Mouse (Mus musculus): ENCODE data around the gene Amh. TPM values are rescaled to one million over a fixed set of nuclear protein-coding genes. Genes with fewer than 3 reads are reported as not detected.
"Not testable (repeated sequence)": the region's sequence is repeated elsewhere in the genome, so short reads cannot be mapped to it uniquely, and the experiment has no call there.

The Amh gene
- polyA plus RNA-seq, 1 experiment from 2014 or later: 0.47 TPM

DNA sequence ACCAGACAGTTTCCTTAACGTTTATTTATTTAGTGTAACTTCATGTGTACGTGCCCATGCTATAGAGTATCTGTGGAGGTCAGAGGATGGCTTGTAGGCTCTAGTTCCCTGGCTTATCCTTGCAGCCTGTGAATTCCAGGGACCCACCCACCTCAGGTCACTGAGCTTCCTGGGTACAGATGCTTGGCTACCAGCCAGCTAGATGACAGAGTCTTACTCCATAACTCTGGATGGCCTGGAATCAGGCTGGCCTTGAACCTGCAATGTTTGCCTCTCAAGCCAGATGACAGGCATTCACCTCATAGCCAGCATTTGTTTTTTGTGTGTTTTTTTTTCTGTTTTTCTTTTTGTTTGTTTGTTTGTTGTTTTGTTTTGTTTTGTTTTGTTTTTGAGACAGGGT is 12.1 kb downstream of the Amh start:
- ChIA-PET POLR2A (interaction anchor here (0.8 kb wide), 1 partner anchor 10 kb away, joined by 5 read pairs; no protein-coding TSS in a partner anchor), CTCF (interaction anchor here (1.0 to 2.5 kb wide), 3 partner anchors 12 to 64 kb away, joined by 3 to 8 read pairs (median 3); partner anchors contain the start of gene Amh)
- in situ Hi-C loops (cut with MboI; ENCODE audit: low pct_unique_long_range_greater_than_20kb): no loop called here
- no peak for TF ChIP-seq CTCF (IDR thresholded peaks at IDR 0.05)
- DNase-seq (ENCODE audit: low read depth, low spot score) (no peak), ATAC-seq (no peak)
- H3K27me3 ChIP-seq: peaks cover 1% of the 10 kb centered on the region

DNA sequence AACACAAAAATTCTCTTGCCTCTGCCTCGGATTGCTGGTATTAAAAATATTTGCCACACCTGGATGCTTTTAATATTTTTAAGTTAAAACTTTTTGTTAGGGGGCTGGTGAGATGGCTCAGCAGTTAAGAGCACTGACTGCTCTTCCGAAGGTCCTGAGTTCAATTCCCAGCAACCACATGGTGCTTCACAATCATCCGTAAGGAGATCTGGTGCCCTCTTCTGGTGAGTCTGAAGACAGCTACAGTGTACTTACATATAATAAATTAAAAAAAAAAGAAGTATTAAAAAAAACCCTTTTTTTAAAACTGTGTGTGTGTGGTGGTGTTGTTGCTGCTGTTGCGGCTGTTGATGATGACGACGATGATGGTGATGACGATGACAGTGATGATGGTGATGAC is 12.9 kb downstream of the Amh start:
- POLR2A ChIA-PET: interaction anchor here (0.8 to 1.4 kb wide), 2 partner anchors 9 to 70 kb away, joined by 3 to 5 read pairs; no protein-coding TSS in a partner anchor
- CTCF ChIA-PET: interaction anchor here (1.6 to 2.5 kb wide), 2 partner anchors 13 to 70 kb away, joined by 7 to 8 read pairs; partner anchors contain the start of gene Amh
- DNase-seq (ENCODE audit: low read depth, low spot score); in situ Hi-C loops (cut with MboI; ENCODE audit: low pct_unique_long_range_greater_than_20kb); ATAC-seq; H3K27me3 ChIP-seq: not testable (repeated sequence)

DNA sequence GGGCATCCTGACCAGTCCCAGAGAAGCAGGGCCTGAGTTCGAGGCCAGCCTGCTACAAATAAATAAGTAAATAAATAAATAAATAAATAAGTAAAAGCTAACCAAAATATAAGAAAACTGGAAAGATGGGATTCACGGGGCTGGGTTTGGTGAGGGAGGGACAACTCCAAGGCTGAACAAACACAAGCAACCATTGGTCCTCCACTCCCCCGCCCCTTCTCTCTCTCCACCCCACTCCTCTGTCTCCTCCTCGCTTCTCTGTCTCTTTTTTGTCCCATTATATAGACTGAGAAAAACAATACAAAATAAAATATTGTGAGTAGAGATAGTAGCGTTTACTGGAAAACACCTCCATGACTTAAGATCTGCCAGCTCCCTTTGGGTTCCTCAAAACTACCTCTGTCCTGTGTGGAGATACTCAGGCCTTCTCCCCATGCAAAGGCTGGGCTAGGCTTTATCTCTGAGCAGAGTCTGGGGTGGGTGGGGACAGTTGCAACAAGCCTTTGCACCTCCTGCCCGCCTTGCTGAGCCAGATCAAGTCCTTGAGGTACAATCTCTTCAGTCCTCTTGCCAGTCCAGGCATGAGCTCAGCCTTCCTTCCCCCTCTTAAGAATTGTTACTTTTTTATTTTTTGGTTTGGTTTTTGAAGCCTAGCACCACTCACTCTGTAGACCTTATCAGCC is 13.7 kb downstream of the Amh start:
- H3K27me3 ChIP-seq: no peaks in the 10 kb centered on the region
- DNase-seq (ENCODE audit: low read depth, low spot score): no peak
- POLR2A ChIA-PET: interaction anchor here (1.4 kb wide), 1 partner anchor 71 kb away, joined by 3 read pairs; no protein-coding TSS in a partner anchor
- no peak for ATAC-seq
- in situ Hi-C loops (cut with MboI; ENCODE audit: low pct_unique_long_range_greater_than_20kb): no loop called here
- CTCF ChIA-PET: interaction anchor here (0.9 to 2.5 kb wide), 6 partner anchors 10 to 222 kb away, joined by 3 to 8 read pairs (median 3); partner anchors contain the start of gene Amh
- no peak for TF ChIP-seq CTCF (IDR thresholded peaks at IDR 0.05)

DNA sequence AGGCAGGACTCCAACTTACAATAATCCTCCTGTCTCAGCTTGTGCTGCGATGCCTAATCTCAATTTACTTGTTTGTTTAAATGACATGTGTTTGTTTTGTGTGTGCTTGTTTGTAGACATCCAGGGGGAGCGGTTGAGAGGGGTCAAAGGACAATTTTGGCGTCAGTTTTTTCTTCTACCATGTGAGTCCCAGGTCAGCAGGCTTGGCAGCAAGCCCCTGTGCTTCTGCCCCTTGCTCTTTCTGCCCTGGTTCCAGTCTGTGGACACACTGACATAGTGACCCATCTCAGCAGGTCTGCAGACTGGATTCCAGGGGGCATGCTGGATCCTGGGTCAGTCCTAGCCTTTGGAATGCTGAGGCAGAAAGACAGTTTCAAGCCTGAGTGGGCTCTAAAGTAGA is 14.4 kb downstream of the Amh start:
- no peak for TF ChIP-seq CTCF (IDR thresholded peaks at IDR 0.05)
- ChIA-PET POLR2A (no interaction called here), CTCF (interaction anchor here (0.9 to 1.6 kb wide), 5 partner anchors 10 to 222 kb away, joined by 3 to 7 read pairs (median 3); no protein-coding TSS in a partner anchor)
- H3K27me3 ChIP-seq: no peaks in the 10 kb centered on the region
- ATAC-seq: no peak
- in situ Hi-C loops (cut with MboI; ENCODE audit: low pct_unique_long_range_greater_than_20kb): no loop called here
- no peak for DNase-seq (ENCODE audit: low read depth, low spot score)

DNA sequence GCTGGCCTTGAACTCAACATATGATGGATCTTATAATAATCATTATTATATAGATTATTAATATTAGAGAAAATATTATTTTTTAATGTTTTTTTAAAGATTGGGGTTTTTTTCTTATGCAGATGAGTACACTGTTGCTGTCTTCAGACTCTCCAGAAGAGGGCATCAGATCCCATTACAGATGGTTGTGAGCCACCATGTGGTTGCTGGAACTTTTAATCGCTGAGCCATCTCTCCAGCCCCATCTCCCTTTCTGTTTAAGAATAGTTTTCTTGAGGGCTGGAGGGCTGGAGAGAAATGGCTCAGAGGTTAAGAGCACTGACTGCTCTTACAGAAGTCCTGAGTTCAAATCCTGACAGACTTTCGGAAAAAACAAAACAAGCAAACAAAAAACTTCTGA is 16.9 kb downstream of the Amh start:
- in situ Hi-C loops (cut with MboI; ENCODE audit: low pct_unique_long_range_greater_than_20kb): loop anchor here (5.0 kb wide), 3 partner anchors 55 to 175 kb away; no protein-coding TSS in a partner anchor
- ATAC-seq (no peak), DNase-seq (ENCODE audit: low read depth, low spot score) (no peak)
- H3K27me3 ChIP-seq: no peaks in the 10 kb centered on the region
- CTCF ChIA-PET: no interaction called here
- TF ChIP-seq CTCF (IDR thresholded peaks at IDR 0.05): no peak
- POLR2A ChIA-PET: no interaction called here

DNA sequence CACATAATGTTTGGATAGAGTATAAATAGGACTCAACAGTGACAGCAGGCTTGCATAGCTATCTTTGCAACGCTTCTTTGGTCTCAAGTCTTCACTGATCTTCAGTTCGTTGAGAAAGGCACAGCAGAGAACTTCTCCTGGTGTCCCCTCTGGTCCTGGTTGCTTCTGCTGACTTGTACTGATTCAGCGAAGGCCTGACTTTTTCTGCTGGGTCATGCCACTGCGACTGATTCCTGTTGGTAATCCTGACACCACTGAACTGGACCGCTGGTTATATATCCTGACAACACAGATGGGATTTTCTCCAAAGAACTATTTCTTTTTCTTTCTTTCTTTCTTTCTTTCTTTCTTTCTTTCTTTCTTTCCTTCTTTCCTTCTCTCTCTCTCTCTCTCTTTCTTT is 17.5 kb downstream of the Amh start:
- DNase-seq (ENCODE audit: low read depth, low spot score) (no peak), ATAC-seq (no peak)
- CTCF ChIA-PET: no interaction called here
- in situ Hi-C loops (cut with MboI; ENCODE audit: low pct_unique_long_range_greater_than_20kb): loop anchor here (5.0 kb wide), 3 partner anchors 55 to 175 kb away; no protein-coding TSS in a partner anchor
- no peaks in the 10 kb centered on the region for H3K27me3 ChIP-seq
- POLR2A ChIA-PET: no interaction called here
- no peak for TF ChIP-seq CTCF (IDR thresholded peaks at IDR 0.05)

DNA sequence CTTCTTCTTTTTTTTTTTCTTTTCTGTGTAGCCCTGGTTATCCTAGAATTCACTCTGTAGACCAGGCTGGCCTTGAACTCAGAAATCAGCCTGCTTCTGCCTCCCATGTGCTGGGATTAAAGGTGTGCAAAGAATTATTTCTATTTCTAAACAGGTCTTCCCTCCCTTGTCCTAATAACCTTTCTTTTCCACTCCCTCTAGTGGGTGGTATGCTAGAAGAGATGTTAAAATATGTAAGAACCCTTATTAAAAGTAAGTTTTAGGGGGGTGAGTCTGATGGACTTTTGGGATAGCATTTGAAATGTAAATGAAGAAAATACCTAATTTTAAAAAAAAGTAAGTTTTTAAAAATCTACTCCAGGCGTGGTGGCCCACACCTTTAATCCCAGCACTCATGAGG is 18.3 kb downstream of the Amh start:
- in situ Hi-C loops (cut with MboI; ENCODE audit: low pct_unique_long_range_greater_than_20kb): loop anchor here (5.0 kb wide), 3 partner anchors 54 to 174 kb away; no protein-coding TSS in a partner anchor
- H3K27me3 ChIP-seq: no peaks in the 10 kb centered on the region
- no peak for ATAC-seq
- no peak for DNase-seq (ENCODE audit: low read depth, low spot score)
- ChIA-PET CTCF (no interaction called here), POLR2A (no interaction called here)
- no peak for TF ChIP-seq CTCF (IDR thresholded peaks at IDR 0.05)

DNA sequence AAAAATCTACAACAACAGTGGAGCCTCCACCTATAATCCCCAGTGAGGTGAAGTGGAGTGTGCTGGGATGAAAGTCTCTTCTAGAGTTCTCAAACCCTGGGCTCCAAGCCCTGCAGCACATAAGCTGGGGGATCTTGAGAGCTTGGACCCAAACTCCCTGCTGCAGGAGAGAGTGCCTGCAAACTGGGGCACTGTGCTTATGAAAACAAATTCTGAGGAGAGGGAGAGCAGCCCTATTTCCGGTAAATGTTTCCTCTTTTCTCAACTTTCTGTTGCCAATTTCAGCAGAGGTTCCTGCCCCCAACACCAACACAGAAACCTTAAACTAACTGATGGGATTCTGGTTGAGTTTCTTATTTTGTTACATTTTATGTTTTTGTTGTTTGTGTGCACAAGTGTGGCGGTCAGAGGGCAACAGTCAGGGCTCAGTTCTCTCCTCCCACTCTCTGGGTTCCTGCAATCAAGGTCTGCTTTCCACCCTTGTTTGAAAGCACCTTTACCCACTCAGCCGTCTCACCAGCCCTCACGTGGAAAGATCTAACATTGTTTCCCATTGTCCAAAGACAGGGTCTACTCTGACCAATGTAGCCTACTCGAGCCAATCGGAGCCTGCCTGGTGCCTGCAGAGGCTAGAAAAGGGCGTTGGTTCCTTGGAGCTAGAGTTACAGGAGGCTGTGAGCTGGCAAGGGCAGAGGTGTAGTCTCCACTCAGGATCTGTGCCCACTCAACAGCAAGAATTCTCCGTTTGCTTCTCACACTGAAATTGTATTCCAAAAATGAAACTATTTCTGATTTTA is 19.0 kb downstream of the Amh start:
- CTCF ChIA-PET: no interaction called here

DNA sequence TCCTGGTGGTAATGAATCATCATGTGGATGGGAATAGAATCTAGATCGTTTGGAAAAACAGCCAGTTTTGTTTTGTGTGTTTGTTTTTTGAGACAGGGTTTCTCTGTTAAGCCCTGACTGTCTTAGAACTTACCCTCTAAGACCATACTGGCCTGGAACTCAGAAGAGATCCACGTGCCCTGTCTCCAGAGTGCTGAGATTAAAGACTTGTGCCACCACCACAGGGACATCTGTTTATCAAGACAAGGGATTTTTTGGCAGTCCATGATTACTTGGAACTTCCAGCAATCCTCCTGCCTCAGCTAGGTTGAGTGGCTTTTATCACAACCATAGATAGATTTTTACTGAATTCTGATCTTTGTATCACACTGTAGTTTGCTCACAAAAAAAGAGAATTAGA is 19.8 kb downstream of the Amh start:
- in situ Hi-C loops (cut with MboI; ENCODE audit: low pct_unique_long_range_greater_than_20kb): loop anchor here (5.0 kb wide), 3 partner anchors 52 to 172 kb away; no protein-coding TSS in a partner anchor
- DNase-seq (ENCODE audit: low read depth, low spot score): no peak
- ChIA-PET CTCF (no interaction called here), POLR2A (no interaction called here)
- no peaks in the 10 kb centered on the region for H3K27me3 ChIP-seq
- no peak for TF ChIP-seq CTCF (IDR thresholded peaks at IDR 0.05)
- ATAC-seq: no peak

More for the DNA sequence above, 19.0 kb downstream of the Amh start:
- H3K27me3 ChIP-seq: no peaks in the 10 kb centered on the region
- TF ChIP-seq CTCF (IDR thresholded peaks at IDR 0.05): no peak
- in situ Hi-C loops (cut with MboI; ENCODE audit: low pct_unique_long_range_greater_than_20kb): loop anchor here (5.0 kb wide), 3 partner anchors 53 to 173 kb away; no protein-coding TSS in a partner anchor
- DNase-seq (ENCODE audit: low read depth, low spot score) (no peak), ATAC-seq (no peak)
- POLR2A ChIA-PET: no interaction called here

DNA sequence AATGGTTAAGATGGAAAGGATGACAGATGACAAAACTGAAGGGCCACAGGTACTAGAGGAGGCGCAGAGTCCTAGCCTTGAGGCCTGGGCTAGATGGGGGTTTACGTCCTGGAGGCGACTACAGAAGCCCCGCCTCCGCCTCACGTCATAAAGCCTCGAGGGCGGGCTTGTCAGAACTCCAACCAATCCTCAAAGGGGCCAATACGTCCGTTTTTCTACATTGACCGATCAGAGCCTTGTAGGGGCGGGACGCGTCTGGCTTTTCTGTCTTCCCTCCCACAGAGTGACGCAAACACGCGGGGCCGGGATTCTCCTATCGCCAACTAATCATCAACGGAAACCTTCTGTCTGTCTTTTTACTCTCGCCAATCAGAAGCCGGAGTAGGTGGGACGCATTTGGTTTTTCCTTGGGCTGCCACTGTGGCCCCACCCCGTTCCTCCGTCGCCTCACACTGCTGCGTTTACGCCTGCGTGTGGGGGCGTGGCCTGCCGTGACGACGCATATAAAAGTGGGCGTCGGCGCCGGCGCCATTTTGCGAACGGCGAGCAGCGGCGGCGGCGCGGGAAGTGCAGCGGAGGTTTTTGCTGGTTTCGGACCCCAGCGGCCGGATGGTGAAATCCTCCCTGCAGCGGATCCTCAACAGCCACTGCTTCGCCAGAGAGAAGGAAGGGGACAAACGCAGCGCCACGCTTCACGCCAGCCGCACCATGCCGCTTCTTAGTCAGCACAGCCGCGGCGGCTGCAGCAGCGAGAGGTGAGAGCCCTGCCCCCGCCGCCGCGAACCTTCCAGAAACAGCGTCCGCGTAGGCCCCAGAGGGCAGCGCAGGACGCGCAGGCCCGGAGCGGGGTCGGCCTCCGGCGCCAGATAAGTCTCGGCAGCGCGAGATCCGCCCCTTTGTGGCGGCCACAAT is 21.4 kb downstream of the Amh start, which contains the start of gene Oaz1:
TSS of gene Oaz1 (plus strand) at position 506 of the 912 bp plus-strand sequence.
- no peak for TF ChIP-seq CTCF (IDR thresholded peaks at IDR 0.05)
- ATAC-seq (peak; percentile 92), DNase-seq (ENCODE audit: low read depth, low spot score) (peak; percentile 97)
- ChIA-PET CTCF (no interaction called here), POLR2A (interaction anchor here (0.6 to 0.9 kb wide), 3 partner anchors 9 to 29 kb away, joined by 3 to 5 read pairs (median 3); partner anchors contain the start of genes Lsm7 and Sppl2b)
- no peaks in the 10 kb centered on the region for H3K27me3 ChIP-seq
- in situ Hi-C loops (cut with MboI; ENCODE audit: low pct_unique_long_range_greater_than_20kb): no loop called here
